Mouse (Mus musculus) ES-E14 (cell line): ENCODE measurements around the gene Olfr95. TPM values are rescaled to one million over a fixed set of nuclear protein-coding genes. Genes with fewer than 3 reads are reported as not detected.

Experiments used
- DNase-seq: peaks from one replicate; pipeline ENCODE4 v3.0.0-alpha.2; 2013; ENCODE audit warnings: low read depth, low spot score
- H3K27ac ChIP-seq: 2 replicates; pipeline ENCODE4 v1.5.1; 2012; ENCODE audit warnings: low read depth, mild to moderate bottlenecking, low read length, moderate library complexity, mixed read lengths; ENCODE audit not compliant: poor library complexity, insufficient read depth, severe bottlenecking
- H3K36me3 ChIP-seq: 2 replicates; pipeline ENCODE4 v1.6.1; 2012; ENCODE audit warnings: mild to moderate bottlenecking, low read length, moderate library complexity, mixed read lengths; ENCODE audit not compliant: control insufficient read depth, poor library complexity, insufficient read depth, severe bottlenecking
- H3K4me1 ChIP-seq, 2 experiments: fragments of 150-350 bp in 1 of 2; sonication (generic) in 1 of 2; 2 replicates each; pipeline ENCODE4 v1.6.1; 2012; ENCODE audit warnings: low read length in 2 of 2, mild to moderate bottlenecking in 1 of 2, mixed read lengths in 1 of 2; ENCODE audit not compliant: control insufficient read depth in 2 of 2, insufficient read depth in 2 of 2, poor library complexity in 1 of 2
- H3K4me3 ChIP-seq, 2 experiments: fragments of 150-350 bp in 1 of 2; sonication (generic) in 1 of 2; 2 replicates each; pipeline ENCODE4 v1.5.1; 2012; ENCODE audit warnings: low read length in 2 of 2, low read depth in 1 of 2, mild to moderate bottlenecking in 1 of 2, mixed read lengths in 1 of 2; ENCODE audit not compliant: insufficient read depth in 1 of 2, poor library complexity in 1 of 2, severe bottlenecking in 1 of 2
- H3K9ac ChIP-seq: 2 replicates; pipeline ENCODE4 v1.6.1; 2012; ENCODE audit warnings: low read depth, mild to moderate bottlenecking, low read length, mixed read lengths; ENCODE audit not compliant: poor library complexity, insufficient read depth, severe bottlenecking
- H3K9me3 ChIP-seq: fragments of 150-350 bp; sonication (generic); 2 replicates; pipeline ENCODE4 v1.6.1; 2012; ENCODE audit warnings: low read depth, mild to moderate bottlenecking, low read length; ENCODE audit not compliant: control insufficient read depth, insufficient read depth
- CHD2 ChIP-seq: IDR thresholded peaks from 2 replicates; pipeline ENCODE4 v1.6.1; 2014; ENCODE audit warnings: mild to moderate bottlenecking, low read depth, low read length, inconsistent platforms
- HCFC1 ChIP-seq: IDR thresholded peaks from 2 replicates; pipeline ENCODE4 v1.6.1; 2012; ENCODE audit warnings: low read length, inconsistent platforms, borderline replicate concordance; ENCODE audit not compliant: insufficient read depth
- MAFK ChIP-seq: IDR thresholded peaks from 2 replicates; pipeline ENCODE4 v1.6.1; 2014; ENCODE audit warnings: mild to moderate bottlenecking, low read depth, low read length, inconsistent platforms; ENCODE audit not compliant: insufficient read depth
- ZC3H11A ChIP-seq: IDR thresholded peaks from 2 replicates; pipeline ENCODE4 v1.6.1; 2012; ENCODE audit warnings: low read depth, mild to moderate bottlenecking, inconsistent platforms, low read length, borderline replicate concordance
- ZNF384 ChIP-seq: IDR thresholded peaks from 2 replicates; pipeline ENCODE4 v1.6.1; 2012; ENCODE audit warnings: low read depth, low read length, inconsistent platforms
- in situ Hi-C, 2 experiments: fragments of 600-800 bp; cut with MboI; formaldehyde crosslinking; loops; one replicate each; pipeline ENCODE4 v1.15.1; 2025; ENCODE audit warnings: low sequenced_read_pairs in 2 of 2, inconsistent platforms in 1 of 2; ENCODE audit not compliant: unreplicated experiment in 2 of 2
- total RNA-seq: library from RNA; depleted of rRNA; stranded (reverse); fragments of 300-350 nt; gene quantifications from 2 replicates; pipeline ENCODE4 v1.2.3, GENCODE M21; 2012

Olfr95 gene
- total RNA-seq, 1 experiment, result not detected

- in situ Hi-C loops, result loop anchor here (5.0 to 10.0 kb wide), 2 partner anchors 309 to 312 kb away; partner anchors contain the start of genes Trim40 (in 2 of the 2) and Trim31 (in 1 of the 2)
- Histone ChIP-seq H3K36me3 (no peaks in the 10 kb centered on the region), H3K9me3 (no peaks in the 10 kb centered on the region), H3K27ac (no peak overlapping the region), H3K4me1 (no peaks in the 10 kb centered on the region), H3K4me3 (no peak overlapping the region), H3K9ac (no peak overlapping the region)
- no peak for DNase-seq
- TF ChIP-seq HCFC1 (no peak), MAFK (no peak), CHD2 (no peak), ZC3H11A (no peak), ZNF384 (no peak)
Measured at GRCm38 (mm10) chr17:37203917-37204236, 9.0 kb downstream of the Olfr95 start.

- no peak overlapping the region for H3K27ac ChIP-seq
- H3K4me1 ChIP-seq, result no peaks in the 10 kb centered on the region
- peak; percentile 77 for DNase-seq
- TF ChIP-seq ZNF384, result peak; percentile 56; the same call in 1 of the 2 replicates
- no peak for TF ChIP-seq HCFC1
- peak; percentile 99 for TF ChIP-seq ZC3H11A
- in situ Hi-C loops, result loop anchor here (5.0 to 10.0 kb wide), 2 partner anchors 309 to 311 kb away; partner anchors contain the start of genes Trim40 (in 2 of the 2) and Trim31 (in 1 of the 2)
- H3K9ac ChIP-seq, result no peak overlapping the region
- H3K4me3 ChIP-seq, result no peak overlapping the region
- no peaks in the 10 kb centered on the region for H3K36me3 ChIP-seq
- H3K9me3 ChIP-seq, result no peaks in the 10 kb centered on the region
Measured at GRCm38 (mm10) chr17:37203206-37203916, 9.6 kb downstream of the Olfr95 start.

- H3K9me3 ChIP-seq, result no peaks in the 10 kb centered on the region
- H3K27ac ChIP-seq, result no peak within 1 kb of the TSS
- DNase-seq, result no peak
- H3K4me3 ChIP-seq, result no peak within 1 kb of the TSS
- in situ Hi-C loops, result loop anchor here (5.0 to 10.0 kb wide), 2 partner anchors 306 to 309 kb away; partner anchors contain the start of genes Trim40 (in 2 of the 2) and Trim31 (in 1 of the 2)
- no peak within 1 kb of the TSS for H3K9ac ChIP-seq
- H3K4me1 ChIP-seq, result peaks cover 1 to 4% of the 10 kb centered on the region in 2 experiments; a peak in 1 of 4 replicates
- H3K36me3 ChIP-seq, result no peaks in the 10 kb centered on the region
- TF ChIP-seq ZC3H11A (no peak), CHD2 (no peak), ZNF384 (no peak)
Measured at GRCm38 (mm10) chr17:37200894-37201293, 12.0 kb downstream of the Olfr95 start, which contains the start of gene Olfr94. Gene Olfr94, minus strand, starts transcription at chr17:37200994.

- Histone ChIP-seq H3K27ac (no peak overlapping the region), H3K36me3 (no peaks in the 10 kb centered on the region), H3K9me3 (no peaks in the 10 kb centered on the region), H3K4me3 (peak overlapping the region; percentile 71 to 73), H3K4me1 (peaks cover 1 to 4% of the 10 kb centered on the region in 2 experiments; a peak in 1 of 4 replicates), H3K9ac (peak overlapping the region; percentile 31)
- in situ Hi-C loops, result no loop called here
- TF ChIP-seq HCFC1 (no peak), MAFK (no peak), ZC3H11A (no peak)
- no peak for DNase-seq
Measured at GRCm38 (mm10) chr17:37196845-37197724, 15.8 kb downstream of the Olfr95 start.
